Mouse (Mus musculus): ENCODE results near the gene Gys1. TPM values are rescaled to one million over a fixed set of nuclear protein-coding genes. Genes with fewer than 3 reads are reported as not detected.

Gys1 gene
- total RNA-seq (2021) = 100 to 1,000 TPM in 1 of 2 experiments, 10 to 100 TPM in 1; 99.2 to 105 TPM
- long read RNA-seq, experiment 1, transcript Gys1-201 (16 exons, 3,678 nt) = major isoform, 39 of 60 reads
- long read RNA-seq, experiment 1, partial matches to known transcripts = 17 of 60 reads
- long read RNA-seq, experiment 1, other reads (novel, unspliced or antisense) = 4 of 60 reads
- long read RNA-seq, experiment 2, transcript Gys1-201 (16 exons, 3,678 nt) = major isoform, 16 of 27 reads
- long read RNA-seq, experiment 2, partial matches to known transcripts = 11 of 27 reads
- long read RNA-seq, experiment 2, other reads (novel, unspliced or antisense) = 0 of 27 reads

- peak; percentile 100 for DNase-seq
Observed at GRCm38 (mm10) chr7:45434203-45435015, at the start of gene Gys1. Gys1 (plus strand) TSS chr7:45434844.

GRCm38 (mm10) chr7:45386077-45386476 is 48.6 kb upstream of the Gys1 start:
- DNase-seq = no peak

- no peak for DNase-seq
Observed at GRCm38 (mm10) chr7:45395129-45395541, 39.5 kb upstream of the Gys1 start.

- DNase-seq = peak; percentile 100
Observed at GRCm38 (mm10) chr7:45395578-45396336, 38.9 kb upstream of the Gys1 start, which contains the start of gene Snrnp70. Snrnp70 (minus strand) TSS chr7:45395742.

- DNase-seq = peak in 1 of 2 experiments; percentile 21
Observed at GRCm38 (mm10) chr7:45396337-45396775, 38.3 kb upstream of the Gys1 start.

- DNase-seq = no peak
Observed at GRCm38 (mm10) chr7:45396787-45397186, 37.9 kb upstream of the Gys1 start.

GRCm38 (mm10) chr7:45401521-45402085 is 33.0 kb upstream of the Gys1 start:
- DNase-seq = no peak

GRCm38 (mm10) chr7:45403532-45404261 is 30.9 kb upstream of the Gys1 start:
- DNase-seq = peak; percentile 50 to 76

GRCm38 (mm10) chr7:45405091-45406075 is 29.3 kb upstream of the Gys1 start, which contains the start of gene Kcna7:
Kcna7 (plus strand) TSS chr7:45405653.
- peak; percentile 79 to 92 for DNase-seq

- DNase-seq = peak; percentile 61 to 68
Observed at GRCm38 (mm10) chr7:45406157-45407156, 28.2 kb upstream of the Gys1 start.

GRCm38 (mm10) chr7:45407836-45408235 is 26.8 kb upstream of the Gys1 start:
- DNase-seq = no peak

GRCm38 (mm10) chr7:45408351-45408750 is 26.3 kb upstream of the Gys1 start:
- DNase-seq = no peak

- no peak for DNase-seq
Observed at GRCm38 (mm10) chr7:45408949-45409348, 25.7 kb upstream of the Gys1 start.

GRCm38 (mm10) chr7:45409497-45410163 is 25.0 kb upstream of the Gys1 start:
- no peak for DNase-seq

- DNase-seq = no peak
Observed at GRCm38 (mm10) chr7:45412421-45412820, 22.2 kb upstream of the Gys1 start.

GRCm38 (mm10) chr7:45413113-45413863 is 21.4 kb upstream of the Gys1 start, which contains the start of gene Ntf5:
Ntf5 (plus strand) TSS chr7:45413695.
- DNase-seq = no peak

Data from heart, adult 18-20 months (tissue).